Mouse (Mus musculus): Measurements from ENCODE around the gene Lrsam1.

- TF ChIP-seq CEBPB (IDR thresholded peaks at IDR 0.05; ENCODE audit: low read depth) (no peak), MAX (IDR thresholded peaks at IDR 0.05) (peak; percentile 14), CTCF (IDR thresholded peaks at IDR 0.05; ENCODE audit: control insufficient read depth, insufficient read depth, insufficient read length) (no peak), USF1 (IDR thresholded peaks at IDR 0.05; ENCODE audit: low read depth) (no peak)
These were observed 64.8 kb downstream of the Lrsam1 start for GRCm38 (mm10) chr2:32896507-32897147.
